Mouse (Mus musculus) heart, postnatal 0 days (tissue): ENCODE measurements around the gene Adam1a. TPM values are rescaled to one million over a fixed set of nuclear protein-coding genes. Genes with fewer than 3 reads are reported as not detected.
"Not testable (repeated sequence)": the region's sequence is repeated elsewhere in the genome, so short reads cannot be mapped to it uniquely, and the experiment has no call there.

Experiments used
- ATAC-seq: fragments of 200-750 bp; cut with Nextera tagmentation; 2 replicates; pipeline ENCODE4 v1.8.0; 2017; ENCODE audit warnings: low read depth, moderate number of reproducible peaks, moderate library complexity; ENCODE audit not compliant: insufficient read depth
- DNase-seq: peaks from one replicate; pipeline ENCODE4 v3.0.0-alpha.2; 2016; ENCODE audit warnings: low spot score
- H3K27ac ChIP-seq: fragments of 300-500 bp; sonication (generic); 2 replicates; pipeline ENCODE4 v1.5.1; 2014; ENCODE audit warnings: low read depth, mild to moderate bottlenecking
- H3K27me3 ChIP-seq: fragments of 300-500 bp; sonication (generic); 2 replicates; pipeline ENCODE4 v1.6.1; 2014; ENCODE audit warnings: low read length, mixed read lengths; ENCODE audit not compliant: control insufficient read depth, insufficient read depth
- H3K36me3 ChIP-seq: fragments of 300-500 bp; sonication (generic); replicated peaks from 2 replicates; pipeline ENCODE4 v1.6.1; 2014; ENCODE audit warnings: low read length, mixed read lengths; ENCODE audit not compliant: control insufficient read depth, insufficient read depth
- H3K4me1 ChIP-seq: fragments of 300-500 bp; sonication (generic); 2 replicates; pipeline ENCODE4 v1.6.1; 2014; ENCODE audit warnings: antibody characterized with exemption; ENCODE audit not compliant: control insufficient read depth, insufficient read depth
- H3K4me2 ChIP-seq: fragments of 300-500 bp; sonication (generic); 2 replicates; pipeline ENCODE4 v1.6.1; 2014; ENCODE audit warnings: low read depth, mild to moderate bottlenecking, low read length, moderate library complexity
- H3K4me3 ChIP-seq: fragments of 300-500 bp; sonication (generic); 2 replicates; pipeline ENCODE4 v1.5.1; 2014; ENCODE audit warnings: low read depth, low read length
- H3K9ac ChIP-seq: fragments of 300-500 bp; sonication (generic); replicated peaks from 2 replicates; pipeline ENCODE4 v1.6.1; 2014; ENCODE audit warnings: low read depth, low read length, mixed read lengths
- H3K9me3 ChIP-seq: fragments of 300-500 bp; sonication (generic); replicated peaks from 2 replicates; pipeline ENCODE4 v1.6.1; 2016; ENCODE audit warnings: low read length; ENCODE audit not compliant: control insufficient read depth
- CTCF ChIP-seq: IDR thresholded peaks from 2 replicates; pipeline ENCODE4 v1.5.1; 2016; ENCODE audit warnings: antibody characterized with exemption, control low read depth, low read depth
- EP300 ChIP-seq: IDR thresholded peaks from 2 replicates; pipeline ENCODE4 v1.6.1; 2016; ENCODE audit warnings: antibody characterized with exemption, low read depth
- WGBS: fragments of 180-500 bp; shearing (Covaris S2); extraction: QIAGEN DNeasy Blood & Tissue Kit; methylation state at CpG from one replicate; pipeline ENCODE4 v1.1.7; 2014; 5-methylcytosine and 5-hydroxymethylcytosine counted together
- polyA plus RNA-seq: library from polyadenylated mRNA; unstranded; fragments of >200 nt; fragmentation: Nextera tagmentation; extraction: Ambion mirVana; gene quantifications from 2 replicates; pipeline ENCODE4 v1.2.1, GENCODE M21; 2015
- total RNA-seq: library from RNA; depleted of rRNA; stranded (reverse); fragments of >200 nt; gene quantifications from 2 replicates; pipeline ENCODE4 v1.2.3, GENCODE M21; 2014; ENCODE audit warnings: low replicate concordance

Adam1a gene
- total and polyA plus RNA-seq, 2 experiments from 2014 or later = 0.44 to 4.1 TPM

DNA sequence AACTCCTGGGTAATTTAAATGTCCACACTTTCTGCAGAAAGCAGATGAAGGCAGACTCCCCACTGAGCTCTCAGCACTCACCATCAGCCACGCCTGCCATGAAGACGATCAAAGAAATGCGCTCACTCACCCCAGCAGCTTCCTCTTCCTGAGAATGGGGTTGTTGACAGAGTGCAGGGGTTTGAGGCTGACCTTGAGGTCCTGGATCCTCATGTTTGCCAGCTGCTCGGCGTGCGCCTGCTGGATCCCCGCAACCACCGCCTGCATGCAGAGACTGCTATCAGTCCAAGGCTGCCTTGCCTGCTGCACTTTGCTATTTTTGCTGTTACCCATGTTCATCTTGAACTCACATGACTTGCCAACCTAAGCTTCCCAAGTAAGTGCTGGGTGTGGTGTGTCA lies 18.3 kb downstream of the Adam1a start:
- no peak for ATAC-seq
- no peak overlapping the region for H3K4me3 ChIP-seq

GRCm38 (mm10) chr5:121526526-121526925 lies 18.8 kb downstream of the Adam1a start:
- ATAC-seq = no peak
- Histone ChIP-seq H3K27me3 (no peaks in the 10 kb centered on the region), H3K4me2 (no peak overlapping the region), H3K9me3 (no peaks in the 10 kb centered on the region), H3K36me3 (peaks cover 84% of the 10 kb centered on the region), H3K9ac (no peak overlapping the region), H3K27ac (no peak overlapping the region), H3K4me3 (no peak overlapping the region), H3K4me1 (no peaks in the 10 kb centered on the region)
- WGBS = 82% methylated on average over 7 of the region's 7 CpGs
- no peak for TF ChIP-seq CTCF
- TF ChIP-seq EP300 = no peak
- DNase-seq = no peak

More for the DNA sequence above, 18.3 kb downstream of the Adam1a start:
- TF ChIP-seq EP300 = no peak
- no peak for TF ChIP-seq CTCF
- Histone ChIP-seq H3K9ac (no peak overlapping the region), H3K27me3 (no peaks in the 10 kb centered on the region), H3K4me1 (no peaks in the 10 kb centered on the region), H3K36me3 (peaks cover 84% of the 10 kb centered on the region), H3K4me2 (no peak overlapping the region), H3K9me3 (no peaks in the 10 kb centered on the region), H3K27ac (no peak overlapping the region)
- no peak for DNase-seq
- WGBS = 56% methylated on average over 8 of the region's 8 CpGs

DNA sequence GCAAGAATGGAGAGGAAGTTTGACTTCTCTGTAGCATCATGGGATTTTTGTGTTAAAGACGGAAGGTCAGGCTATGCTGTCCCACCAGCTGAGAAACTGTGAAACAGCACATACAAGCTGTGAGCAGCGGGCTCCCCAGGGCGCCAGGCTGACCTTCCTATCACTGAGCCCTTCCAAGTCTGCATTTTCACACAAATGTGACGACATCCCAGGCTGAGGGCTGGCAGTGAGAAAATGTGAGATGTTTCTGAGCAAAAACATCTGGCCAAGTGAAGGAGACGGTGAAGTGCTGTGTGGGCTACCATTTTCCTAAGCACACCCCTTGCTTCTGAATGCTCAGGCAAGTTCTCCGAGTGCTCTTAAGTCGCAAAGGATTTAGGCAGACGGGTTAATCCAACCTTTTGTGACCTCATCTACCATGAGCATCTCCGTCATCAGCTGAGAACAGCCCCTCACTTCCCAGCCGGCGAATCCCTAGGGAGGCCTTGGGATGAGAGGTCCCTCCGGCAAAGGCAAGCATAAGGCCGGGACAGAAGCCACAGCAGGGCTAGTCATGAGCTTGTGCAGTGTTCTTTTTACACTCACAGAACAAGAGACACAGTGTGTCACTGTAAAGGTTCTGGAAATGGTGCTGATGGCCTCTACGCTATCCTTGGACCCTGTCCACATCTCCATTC lies 19.4 kb downstream of the Adam1a start:
- Histone ChIP-seq H3K9me3 (no peaks in the 10 kb centered on the region), H3K27ac (no peak overlapping the region), H3K27me3 (no peaks in the 10 kb centered on the region), H3K9ac (no peak overlapping the region), H3K4me3 (no peak overlapping the region), H3K4me1 (no peaks in the 10 kb centered on the region), H3K36me3 (peaks cover 84% of the 10 kb centered on the region), H3K4me2 (no peak overlapping the region)
- 73% methylated on average over 14 of the region's 14 CpGs for WGBS
- TF ChIP-seq CTCF (no peak), EP300 (no peak)
- ATAC-seq (peak; percentile 68), DNase-seq (peak; percentile 16)

GRCm38 (mm10) chr5:121519758-121520157 lies 25.5 kb downstream of the Adam1a start:
- not testable (repeated sequence) for H3K4me2 ChIP-seq, H3K27ac ChIP-seq, DNase-seq, H3K4me3 ChIP-seq, H3K9me3 ChIP-seq, H3K27me3 ChIP-seq, H3K4me1 ChIP-seq, H3K9ac ChIP-seq, ATAC-seq
- WGBS = 89% methylated on average over 11 of the region's 17 CpGs
- H3K36me3 ChIP-seq = peaks cover 31% of the 10 kb centered on the region

GRCm38 (mm10) chr5:121518983-121519382 lies 26.3 kb downstream of the Adam1a start:
- H3K36me3 ChIP-seq = peaks cover 23% of the 10 kb centered on the region
- WGBS = 87% methylated on average over 9 of the region's 9 CpGs
- H3K9ac ChIP-seq = no peak overlapping the region
- H3K4me2 ChIP-seq = no peak overlapping the region
- no peak for DNase-seq
- no peak for ATAC-seq
- no peak overlapping the region for H3K27ac ChIP-seq
- H3K4me1 ChIP-seq = no peaks in the 10 kb centered on the region
- TF ChIP-seq EP300 (no peak), CTCF (no peak)
- H3K4me3 ChIP-seq = no peak overlapping the region
- no peaks in the 10 kb centered on the region for H3K9me3 ChIP-seq
- no peaks in the 10 kb centered on the region for H3K27me3 ChIP-seq

DNA sequence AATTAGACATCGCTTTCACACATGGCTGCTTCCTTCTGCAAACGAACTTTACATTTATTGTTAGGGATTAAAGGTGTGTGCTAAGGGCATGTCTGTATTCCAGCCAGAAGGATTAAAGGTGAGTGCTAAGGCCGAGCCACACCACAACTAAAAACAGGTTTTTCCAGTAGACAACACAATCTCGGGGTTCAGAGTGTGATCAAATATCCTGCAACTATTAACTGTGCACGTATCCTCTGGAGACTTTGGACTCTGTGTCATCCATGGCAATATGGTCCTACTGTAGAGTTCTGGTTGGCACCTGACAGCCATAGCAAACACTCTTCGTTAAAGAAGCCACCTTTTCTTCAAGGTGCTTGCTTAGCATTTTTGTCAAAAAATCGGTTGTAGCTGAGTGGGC lies 35.3 kb downstream of the Adam1a start:
- H3K9me3 ChIP-seq = no peaks in the 10 kb centered on the region
- no peaks in the 10 kb centered on the region for H3K36me3 ChIP-seq
- DNase-seq (no peak), ATAC-seq (no peak)
- H3K9ac ChIP-seq = no peak overlapping the region
- H3K4me1 ChIP-seq = peaks cover 5% of the 10 kb centered on the region; the same call in 1 of the 2 replicates
- no peaks in the 10 kb centered on the region for H3K27me3 ChIP-seq
- no peak overlapping the region for H3K27ac ChIP-seq
- TF ChIP-seq CTCF (no peak), EP300 (no peak)
- no peak overlapping the region for H3K4me3 ChIP-seq
- 74% methylated on average over 7 of the region's 7 CpGs for WGBS
- no peak overlapping the region for H3K4me2 ChIP-seq
